Mouse (Mus musculus): ENCODE results near the gene Tmem185b.

Gene Tmem185b

GRCm38 (mm10) chr1:119541570-119541969 is 15.6 kb downstream of the Tmem185b start:
- no peak for DNase-seq

GRCm38 (mm10) chr1:119543316-119543715 is 17.4 kb downstream of the Tmem185b start:
- DNase-seq: peak; percentile 1 to 37

- DNase-seq: peak in 1 of 2 experiments; percentile 1
Measured at GRCm38 (mm10) chr1:119544611-119545155, 18.7 kb downstream of the Tmem185b start.

DNA sequence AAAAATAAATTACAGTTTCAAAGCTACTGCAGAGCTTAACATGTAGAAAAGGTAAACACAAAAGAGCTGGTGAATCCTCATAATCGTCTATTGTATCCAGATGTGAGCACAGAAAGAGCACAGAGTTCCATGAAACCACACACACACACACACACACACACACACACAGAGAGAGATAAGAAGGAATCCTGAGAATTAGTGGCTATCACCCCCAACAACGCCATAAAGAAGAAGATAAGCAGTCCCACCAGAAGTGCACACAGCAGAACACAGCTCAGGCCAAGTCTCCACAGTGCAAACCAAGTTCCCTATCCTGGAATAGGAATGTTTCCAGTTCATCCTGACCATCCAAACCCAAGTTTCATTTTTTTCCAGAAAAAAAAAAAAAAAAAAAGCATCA is 19.2 kb downstream of the Tmem185b start:
- DNase-seq: no peak

DNA sequence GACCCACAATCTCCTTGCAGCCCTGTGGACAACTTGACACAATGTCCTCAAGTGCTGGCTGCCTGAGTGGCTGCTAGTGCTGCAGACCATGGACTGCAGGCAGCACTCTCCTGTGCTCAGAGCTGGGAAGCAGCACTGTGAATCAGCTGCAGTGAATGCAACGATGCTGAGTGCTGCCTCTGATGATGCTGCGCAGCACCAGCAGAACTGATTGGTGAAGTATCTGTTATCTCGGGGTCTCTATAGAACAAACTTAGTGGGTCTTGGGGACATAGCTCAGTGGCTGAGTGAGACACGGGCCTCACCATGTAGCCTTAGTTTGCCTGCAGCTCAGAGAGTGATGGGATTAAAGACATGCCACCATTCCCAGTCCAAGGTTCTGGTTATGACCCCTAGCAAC is 19.7 kb downstream of the Tmem185b start:
- peak in 1 of 2 experiments; percentile 0 for DNase-seq

DNA sequence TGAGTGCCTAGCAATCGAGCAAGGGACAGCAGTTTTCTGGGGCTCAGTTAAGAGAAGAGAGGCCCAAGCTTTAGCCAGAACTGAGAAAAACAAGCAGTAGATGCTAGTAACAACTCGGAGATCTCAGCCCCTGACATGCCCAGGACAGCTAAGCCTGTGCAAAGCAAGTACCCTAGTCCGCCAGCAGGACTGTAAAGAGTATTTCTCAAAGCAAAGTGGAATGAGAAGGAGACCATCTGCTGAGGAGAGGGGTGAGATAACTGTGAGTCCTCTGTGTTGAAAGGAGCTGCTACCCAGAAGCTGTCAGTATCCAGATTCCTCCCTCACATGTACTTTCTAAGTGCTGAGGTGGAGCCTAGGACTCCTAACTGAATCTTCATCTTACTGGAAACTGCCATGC is 20.5 kb downstream of the Tmem185b start:
- DNase-seq: no peak

- peak; percentile 88 to 94 for DNase-seq
Measured at GRCm38 (mm10) chr1:119548668-119549326, 22.8 kb downstream of the Tmem185b start.

- peak in 1 of 2 experiments; percentile 1 for DNase-seq
Measured at GRCm38 (mm10) chr1:119549327-119549689, 23.3 kb downstream of the Tmem185b start.

DNA sequence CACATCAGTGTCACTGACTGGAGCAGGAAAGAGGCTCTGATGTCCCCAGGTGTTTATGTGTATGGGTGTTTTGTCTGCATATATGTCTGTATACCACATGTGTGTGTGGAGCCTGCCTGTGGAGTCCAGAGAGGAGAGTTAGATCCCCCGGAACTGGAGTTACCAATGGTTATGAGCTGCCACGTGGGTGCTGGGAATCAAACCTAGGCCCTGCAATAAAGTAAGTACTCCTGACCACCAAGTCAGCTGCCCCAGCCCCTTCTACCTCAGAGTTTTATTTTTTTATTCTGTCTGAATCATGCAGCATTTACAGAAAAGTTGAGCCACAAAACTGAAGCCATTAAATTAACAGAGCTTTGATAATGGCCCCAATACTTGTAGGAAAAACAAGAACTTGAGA is 24.1 kb downstream of the Tmem185b start:
- DNase-seq: no peak

DNA sequence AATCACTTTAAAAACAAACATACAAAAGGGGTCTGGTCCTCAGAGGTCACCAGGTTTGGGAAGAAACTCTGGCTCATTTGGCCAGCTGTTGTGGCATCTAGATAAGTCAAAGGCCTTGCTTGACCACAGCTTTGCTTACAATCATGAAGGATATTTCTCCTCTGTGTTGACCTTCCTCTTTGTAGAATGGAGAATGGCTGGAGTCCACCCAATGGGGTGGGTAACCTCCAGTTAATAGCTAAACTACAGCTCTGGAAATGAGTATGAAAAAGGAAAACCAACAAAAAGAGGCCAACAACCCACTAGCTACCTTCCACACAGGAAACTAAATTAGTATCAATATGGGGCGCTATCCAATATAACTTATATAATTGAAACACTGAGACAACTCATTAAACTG is 25.7 kb downstream of the Tmem185b start:
- peak; percentile 45 to 48 for DNase-seq

DNA sequence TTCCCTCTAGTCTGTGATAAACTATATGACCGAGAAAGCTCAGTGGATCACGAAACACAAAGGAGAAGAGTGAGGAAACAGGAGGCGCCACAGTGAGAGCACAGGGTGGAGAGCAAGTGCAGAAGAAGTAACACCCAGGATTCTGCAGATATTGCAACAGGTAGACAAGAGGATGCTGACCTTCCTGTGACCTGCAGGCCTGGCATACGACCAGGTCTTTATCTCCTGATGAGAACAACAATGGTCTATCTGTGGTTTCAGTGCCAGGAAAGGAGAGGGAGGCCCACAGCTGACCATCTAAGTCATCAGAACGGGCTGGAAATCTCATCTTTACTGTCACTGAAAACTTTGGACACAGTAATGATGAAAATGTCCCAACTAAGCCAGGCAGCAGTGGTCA is 29.7 kb downstream of the Tmem185b start:
- DNase-seq: no peak

DNA sequence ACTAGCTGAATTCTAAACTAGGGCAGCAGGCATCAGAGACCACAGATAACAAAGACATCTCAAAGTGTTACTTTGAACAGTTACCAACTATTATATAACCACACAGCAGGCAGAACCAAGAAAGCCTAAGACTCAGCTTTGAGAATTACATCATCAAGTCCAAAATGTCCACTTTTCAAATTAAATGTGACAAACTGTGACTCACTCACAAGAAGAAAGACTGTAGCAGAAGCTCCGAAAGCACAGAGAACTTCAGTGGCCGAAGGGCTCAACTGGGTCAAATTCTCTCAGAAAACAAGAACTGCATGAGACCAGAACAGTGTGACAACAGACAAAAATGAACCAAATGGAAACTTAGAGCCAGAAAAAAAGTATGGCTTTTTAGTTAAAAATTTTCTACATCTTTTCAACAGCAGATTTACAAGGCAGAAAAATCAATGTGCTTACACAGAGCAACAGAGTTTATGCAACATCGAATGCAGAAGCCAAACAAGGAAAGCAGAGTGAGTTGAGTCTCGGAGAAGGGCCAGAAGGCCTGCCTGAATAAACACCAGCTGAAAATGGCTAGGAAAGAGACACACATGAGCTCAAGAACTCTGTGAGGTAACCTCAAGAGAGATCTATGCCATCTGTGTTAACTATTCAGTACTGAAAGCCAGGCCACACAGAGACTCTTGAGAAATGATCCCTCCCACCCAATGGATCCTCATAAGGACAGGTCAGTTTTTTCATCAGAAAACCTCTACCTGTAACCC is 31.9 kb downstream of the Tmem185b start:
- no peak for DNase-seq

GRCm38 (mm10) chr1:119565531-119565930 is 39.6 kb downstream of the Tmem185b start:
- peak; percentile 25 to 52 for DNase-seq

GRCm38 (mm10) chr1:119570134-119570533 is 44.2 kb downstream of the Tmem185b start:
- DNase-seq: no peak
